Mouse (Mus musculus) G1E (cell line): ENCODE results near the gene Mep1a. TPM values are rescaled to one million over a fixed set of nuclear protein-coding genes. Genes with fewer than 3 reads are reported as not detected.
"Not testable (repeated sequence)": the region's sequence is repeated elsewhere in the genome, so short reads cannot be mapped to it uniquely, and the experiment has no call there.

Source experiments
- ATAC-seq: 2 replicates; pipeline ENCODE4 v1.8.0; 2016; ENCODE audit warnings: mild to moderate bottlenecking; ENCODE audit not compliant: insufficient number of reproducible peaks, poor library complexity, low FRiP score, severe bottlenecking; ENCODE audit errors: extremely low read depth
- DNase-seq: peaks from one replicate; pipeline ENCODE4 v3.0.0; 2012; ENCODE audit warnings: low spot score
- H3K27me3 ChIP-seq: 2 replicates; pipeline ENCODE4 v1.6.1; 2012; ENCODE audit warnings: mild to moderate bottlenecking, low read length, inconsistent platforms; ENCODE audit not compliant: insufficient read depth
- H3K36me3 ChIP-seq: replicated peaks from 2 replicates; pipeline ENCODE3; 2012; ENCODE audit warnings: mild to moderate bottlenecking, inconsistent platforms
- H3K4me1 ChIP-seq: 2 replicates; pipeline ENCODE4 v1.6.1; 2012; ENCODE audit warnings: low read depth, low read length, inconsistent platforms, mixed read lengths; ENCODE audit not compliant: insufficient read depth
- H3K4me3 ChIP-seq: 2 replicates; pipeline ENCODE4 v1.5.1; 2012; ENCODE audit warnings: low read depth, mild to moderate bottlenecking, inconsistent platforms, low read length, moderate library complexity, mixed read lengths
- H3K9me3 ChIP-seq: replicated peaks from 2 replicates; pipeline ENCODE4 v1.6.1; 2012; ENCODE audit warnings: inconsistent platforms
- CTCF ChIP-seq: IDR thresholded peaks from 2 replicates; pipeline ENCODE4 v1.5.1; 2012; ENCODE audit warnings: low read depth, low read length, inconsistent platforms, mixed read lengths
- GATA1 ChIP-seq: IDR thresholded peaks from 2 replicates; pipeline ENCODE4 v1.6.1; 2012; ENCODE audit warnings: borderline replicate concordance, low read length, inconsistent platforms, mixed read lengths
- GATA2 ChIP-seq: IDR thresholded peaks from 2 replicates; pipeline ENCODE4 v1.6.1; 2012; ENCODE audit warnings: low read depth, low read length, inconsistent platforms, borderline replicate concordance
- POLR2AphosphoS5 ChIP-seq: IDR thresholded peaks from 2 replicates; pipeline ENCODE4 v1.6.1; 2012; ENCODE audit warnings: low read depth, low read length, inconsistent platforms; ENCODE audit not compliant: insufficient replicate concordance
- TAL1 ChIP-seq: conservative IDR thresholded peaks from 2 replicates; pipeline ENCODE4 v1.6.1; 2012; ENCODE audit warnings: low read depth, low read length, inconsistent platforms, mixed read lengths
- polyA plus RNA-seq: library from polyadenylated mRNA; stranded (reverse); fragments of >175 nt; gene quantifications from 2 replicates; pipeline ENCODE4 v1.2.3, GENCODE M21; 2012
- total RNA-seq, 2 experiments: library from RNA; stranded (forward) in 1 of 2; stranded (reverse) in 1 of 2; fragments of 200-1000 nt in 1 of 2; fragments of >200 nt in 1 of 2; fragmentation: Nextera tagmentation in 1 of 2; gene quantifications; 2 replicates each; pipeline ENCODE4 v1.2.3; 2014 to 2017

The Mep1a gene
- total RNA-seq (2014; fragmentation: Nextera tagmentation) (not detected in 2 replicates), total RNA-seq (2017) (not detected in 2 replicates), polyA plus RNA-seq (not detected in 2 replicates)

DNA sequence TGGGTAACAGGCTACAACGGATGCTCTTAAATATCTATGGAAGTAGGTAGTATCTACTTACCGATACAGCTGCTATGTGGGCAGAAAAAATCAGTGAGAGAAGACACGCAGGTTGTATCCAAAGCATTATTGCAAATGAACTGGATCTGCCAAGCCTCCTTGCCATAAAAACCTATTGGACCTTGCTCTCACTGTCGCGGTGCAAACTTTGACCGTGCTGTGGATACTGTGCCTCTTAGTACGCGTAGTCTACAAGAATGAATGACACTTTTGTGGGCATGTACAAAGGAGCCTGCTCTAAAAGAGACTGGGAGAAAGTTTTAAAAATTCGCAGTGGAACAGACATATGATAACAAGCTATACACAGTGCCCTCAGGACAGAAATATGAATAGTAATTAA lies at the start of gene Mep1a:
Gene Mep1a, minus strand, starts transcription at position 221 of the 400 bp plus-strand sequence.
- H3K9me3 ChIP-seq, result peaks cover 22% of the 10 kb centered on the region
- TF ChIP-seq CTCF, result no peak
- no peak for TF ChIP-seq POLR2AphosphoS5
- TF ChIP-seq GATA2, result no peak
- TF ChIP-seq TAL1, result no peak
- TF ChIP-seq GATA1, result no peak
- no peaks in the 10 kb centered on the region for H3K4me1 ChIP-seq
- DNase-seq, result no peak
- H3K36me3 ChIP-seq, result no peaks in the 10 kb centered on the region
- no peaks in the 10 kb centered on the region for H3K27me3 ChIP-seq
- H3K4me3 ChIP-seq, result no peak within 1 kb of the TSS
- no peak for ATAC-seq

- TF ChIP-seq TAL1 (no peak), GATA2 (no peak), POLR2AphosphoS5 (no peak), CTCF (no peak), GATA1 (no peak)
- Histone ChIP-seq H3K4me1 (no peaks in the 10 kb centered on the region), H3K4me3 (no peak overlapping the region), H3K27me3 (no peaks in the 10 kb centered on the region), H3K36me3 (no peaks in the 10 kb centered on the region), H3K9me3 (peaks cover 36% of the 10 kb centered on the region)
- DNase-seq (no peak), ATAC-seq (no peak)
Measured at GRCm38 (mm10) chr17:43551122-43551630, 48.6 kb upstream of the Mep1a start.

DNA sequence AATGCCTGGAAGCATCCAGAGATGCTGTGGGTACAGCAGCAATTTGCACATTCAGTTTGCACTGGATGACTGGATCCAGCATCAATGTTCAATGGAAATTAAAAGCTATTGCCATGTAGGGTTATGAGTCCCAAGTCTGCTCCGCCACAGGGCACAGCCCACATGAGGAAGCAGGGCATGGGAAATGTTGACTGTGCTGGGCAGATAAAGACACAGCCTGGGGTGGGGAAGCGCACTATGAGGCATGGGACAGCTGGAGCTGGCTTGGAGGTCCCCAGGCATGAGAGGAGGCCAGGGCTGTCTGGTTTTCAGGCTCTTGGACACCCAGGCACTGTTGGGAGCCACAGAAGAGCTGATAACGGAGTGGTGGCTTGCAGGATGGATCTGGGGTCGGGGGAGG lies 41.4 kb upstream of the Mep1a start:
- no peaks in the 10 kb centered on the region for H3K27me3 ChIP-seq
- no peak for ATAC-seq
- TF ChIP-seq TAL1 (no peak), POLR2AphosphoS5 (no peak), GATA2 (no peak), GATA1 (no peak), CTCF (no peak)
- no peak overlapping the region for H3K4me3 ChIP-seq
- no peak for DNase-seq
- peaks cover 51% of the 10 kb centered on the region for H3K9me3 ChIP-seq
- no peaks in the 10 kb centered on the region for H3K4me1 ChIP-seq
- H3K36me3 ChIP-seq, result no peaks in the 10 kb centered on the region

- Histone ChIP-seq H3K9me3 (peaks cover 53% of the 10 kb centered on the region), H3K4me3 (no peak within 1 kb of the TSS), H3K27me3 (no peaks in the 10 kb centered on the region), H3K4me1 (no peaks in the 10 kb centered on the region), H3K36me3 (no peaks in the 10 kb centered on the region)
- TF ChIP-seq POLR2AphosphoS5 (no peak), CTCF (no peak), GATA2 (no peak), GATA1 (no peak), TAL1 (no peak)
- ATAC-seq, result no peak
- no peak for DNase-seq
Measured at GRCm38 (mm10) chr17:43543539-43543938, 40.9 kb upstream of the Mep1a start, which contains the start of gene Ankrd66. Gene Ankrd66, minus strand, starts transcription at chr17:43543639.

GRCm38 (mm10) chr17:43538767-43539166 lies 36.2 kb upstream of the Mep1a start:
- ATAC-seq, result no peak
- TF ChIP-seq GATA1 (no peak), GATA2 (no peak), TAL1 (no peak), POLR2AphosphoS5 (no peak), CTCF (no peak)
- H3K4me3 ChIP-seq, result no peak overlapping the region
- DNase-seq, result no peak
- no peaks in the 10 kb centered on the region for H3K4me1 ChIP-seq
- H3K9me3 ChIP-seq, result peaks cover 47% of the 10 kb centered on the region
- no peaks in the 10 kb centered on the region for H3K27me3 ChIP-seq
- no peaks in the 10 kb centered on the region for H3K36me3 ChIP-seq

- H3K4me3 ChIP-seq, H3K4me1 ChIP-seq, H3K27me3 ChIP-seq, DNase-seq, H3K36me3 ChIP-seq: not testable (repeated sequence)
- ATAC-seq, result peak; percentile 15; the same call in 1 of the 2 replicates
- peaks cover 42% of the 10 kb centered on the region for H3K9me3 ChIP-seq
Measured at GRCm38 (mm10) chr17:43536841-43537240, 34.2 kb upstream of the Mep1a start.
